Mouse (Mus musculus) liver, adult 2 months (tissue): ENCODE results near the gene Vmn1r143. TPM values are rescaled to one million over a fixed set of nuclear protein-coding genes. Genes with fewer than 3 reads are reported as not detected.
"Not testable (repeated sequence)": the region's sequence is repeated elsewhere in the genome, so short reads cannot be mapped to it uniquely, and the experiment has no call there.

Experiments
- DNase-seq: peaks from one replicate; pipeline ENCODE4 v3.0.0-alpha.2; 2011; ENCODE audit warnings: low read depth, low spot score; ENCODE audit errors: extremely low read depth
- H3K27ac ChIP-seq: fragments of 200-500 bp; replicated peaks from 2 replicates; pipeline ENCODE4 v1.5.1; 2012; ENCODE audit warnings: low read depth, mild to moderate bottlenecking, control low read depth, inconsistent platforms, low read length; ENCODE audit not compliant: insufficient read depth
- H3K27me3 ChIP-seq: fragments of 200-500 bp; 2 replicates; pipeline ENCODE4 v1.6.1; 2012; ENCODE audit warnings: mild to moderate bottlenecking, moderate library complexity, low read length, inconsistent platforms; ENCODE audit not compliant: control insufficient read depth, insufficient read depth
- H3K36me3 ChIP-seq: fragments of 200-500 bp; 2 replicates; pipeline ENCODE4 v1.6.1; 2012; ENCODE audit warnings: low read length, inconsistent platforms; ENCODE audit not compliant: control insufficient read depth, insufficient read depth
- H3K4me1 ChIP-seq: fragments of 200-500 bp; 2 replicates; pipeline ENCODE4 v1.6.1; 2011; ENCODE audit warnings: low read length; ENCODE audit not compliant: control insufficient read depth, insufficient read depth
- H3K4me3 ChIP-seq: fragments of 200-500 bp; 2 replicates; pipeline ENCODE4 v1.5.1; 2011; ENCODE audit warnings: low read depth, mild to moderate bottlenecking, control low read depth, low read length, moderate library complexity; ENCODE audit not compliant: insufficient read depth
- H3K79me2 ChIP-seq: fragments of 200-500 bp; 2 replicates; pipeline ENCODE4 v1.6.1; 2012; ENCODE audit warnings: inconsistent platforms, mild to moderate bottlenecking, low read length, moderate library complexity; ENCODE audit not compliant: control insufficient read depth, insufficient read depth
- H3K9ac ChIP-seq: fragments of 200-500 bp; 2 replicates; pipeline ENCODE4 v1.6.1; 2012; ENCODE audit warnings: low read depth, mild to moderate bottlenecking, control low read depth, inconsistent platforms, low read length
- WGBS: fragments of 180-500 bp; shearing (Covaris S2); methylation state at CpG from one replicate; pipeline ENCODE4 v1.1.7; 2018; 5-methylcytosine and 5-hydroxymethylcytosine counted together
- polyA plus RNA-seq: library from polyadenylated mRNA; depleted of rRNA; stranded (reverse); fragments of >200 nt; gene quantifications from 2 replicates; pipeline ENCODE4 v1.2.3, GENCODE M21; 2012; rRNA removed
- total RNA-seq: library from RNA; depleted of rRNA; stranded (reverse); fragments of >200 nt; gene quantifications from 2 replicates; pipeline ENCODE4 v1.2.3, GENCODE M21; 2014; rRNA removed

Vmn1r143 gene
- total RNA-seq (not detected in 2 replicates), polyA plus RNA-seq (not detected in 2 replicates)

GRCm38 (mm10) chr7:22189077-22189476 is at the start of gene Vmn1r143:
Gene Vmn1r143 (plus strand): TSS chr7:22189377.
- no CpG with 5 or more reads among the region's 3 CpGs for WGBS
- H3K79me2 ChIP-seq, H3K27me3 ChIP-seq, H3K27ac ChIP-seq, DNase-seq, H3K4me3 ChIP-seq, H3K36me3 ChIP-seq, H3K9ac ChIP-seq, H3K4me1 ChIP-seq: not testable (repeated sequence)

GRCm38 (mm10) chr7:22163935-22164334 is 25.2 kb upstream of the Vmn1r143 start, which contains the start of gene Vmn1r142:
Gene Vmn1r142 (minus strand): TSS chr7:22164035.
- H3K4me1 ChIP-seq, H3K27ac ChIP-seq, H3K36me3 ChIP-seq, H3K4me3 ChIP-seq, H3K27me3 ChIP-seq, H3K9ac ChIP-seq, DNase-seq, H3K79me2 ChIP-seq: not testable (repeated sequence)
- no CpG with 5 or more reads among the region's 3 CpGs for WGBS

- not testable (repeated sequence) for H3K9ac ChIP-seq, H3K36me3 ChIP-seq, H3K4me1 ChIP-seq, H3K79me2 ChIP-seq, H3K4me3 ChIP-seq, H3K27ac ChIP-seq, H3K27me3 ChIP-seq, DNase-seq
- WGBS = no CpG with 5 or more reads among the region's 2 CpGs
Observed at GRCm38 (mm10) chr7:22201164-22201563, 12.0 kb downstream of the Vmn1r143 start, which contains the start of gene Gm8653. Gene Gm8653 (minus strand): TSS chr7:22201264.

- DNase-seq = not testable (repeated sequence)
- WGBS = 15% methylated on average over 2 of the region's 2 CpGs
Observed at GRCm38 (mm10) chr7:22229384-22229783, 40.2 kb downstream of the Vmn1r143 start, which contains the start of gene Gm8453. Gene Gm8453 (minus strand): TSS chr7:22229484.

More at GRCm38 (mm10) chr7:22229384-22229783, 40.2 kb downstream of the Vmn1r143 start, which contains the start of gene Gm8453:
- not testable (repeated sequence) for H3K4me3 ChIP-seq, H3K27me3 ChIP-seq, H3K4me1 ChIP-seq, H3K27ac ChIP-seq, H3K79me2 ChIP-seq, H3K36me3 ChIP-seq, H3K9ac ChIP-seq

Other genes with a start within 250 kb of the Vmn1r143 start
- not detected in 2 replicates for gene Vmn1r137, start 194.8 kb upstream of the Vmn1r143 start, total RNA-seq
- not detected in 2 replicates for gene Vmn1r137, start 194.8 kb upstream of the Vmn1r143 start, polyA plus RNA-seq
- not detected in 2 replicates for gene Vmn1r138, start 160.5 kb upstream of the Vmn1r143 start, total RNA-seq
- not detected in 2 replicates for gene Vmn1r138, start 160.5 kb upstream of the Vmn1r143 start, polyA plus RNA-seq
- gene Gm6176, start 133.1 kb upstream of the Vmn1r143 start, total RNA-seq = not detected in 2 replicates
- not detected in 2 replicates for gene Gm6176, start 133.1 kb upstream of the Vmn1r143 start, polyA plus RNA-seq
- gene Vmn1r139, start 120.3 kb upstream of the Vmn1r143 start, total RNA-seq = not detected in 2 replicates
- not detected in 2 replicates for gene Vmn1r139, start 120.3 kb upstream of the Vmn1r143 start, polyA plus RNA-seq
- not detected in 2 replicates for gene Gm16451, start 71.1 kb upstream of the Vmn1r143 start, total RNA-seq
- gene Gm16451, start 71.1 kb upstream of the Vmn1r143 start, polyA plus RNA-seq = not detected in 2 replicates
- gene Gm10666, start 54.6 kb upstream of the Vmn1r143 start, total RNA-seq = not detected in 2 replicates
- not detected in 2 replicates for gene Gm10666, start 54.6 kb upstream of the Vmn1r143 start, polyA plus RNA-seq
- gene Vmn1r142, start 25.3 kb upstream of the Vmn1r143 start, total RNA-seq = not detected in 2 replicates
- not detected in 2 replicates for gene Vmn1r142, start 25.3 kb upstream of the Vmn1r143 start, polyA plus RNA-seq
- gene Gm8653, start 11.9 kb downstream of the Vmn1r143 start, total RNA-seq = not detected in 2 replicates
- gene Gm8653, start 11.9 kb downstream of the Vmn1r143 start, polyA plus RNA-seq = not detected in 2 replicates
- not detected in 2 replicates for gene Gm8453, start 40.1 kb downstream of the Vmn1r143 start, total RNA-seq
- gene Gm8453, start 40.1 kb downstream of the Vmn1r143 start, polyA plus RNA-seq = not detected in 2 replicates
- not detected in 2 replicates for gene Gm4187, start 140.3 kb downstream of the Vmn1r143 start, total RNA-seq
- not detected in 2 replicates for gene Gm4187, start 140.3 kb downstream of the Vmn1r143 start, polyA plus RNA-seq
- not detected in 2 replicates for gene Gm8660, start 181.7 kb downstream of the Vmn1r143 start, total RNA-seq
- gene Gm8660, start 181.7 kb downstream of the Vmn1r143 start, polyA plus RNA-seq = not detected in 2 replicates
- not detected in 2 replicates for gene Vmn1r148, start 224.2 kb downstream of the Vmn1r143 start, total RNA-seq
- gene Vmn1r148, start 224.2 kb downstream of the Vmn1r143 start, polyA plus RNA-seq = not detected in 2 replicates
- not detected in 2 replicates for gene Vmn1r149, start 248.9 kb downstream of the Vmn1r143 start, total RNA-seq
- gene Vmn1r149, start 248.9 kb downstream of the Vmn1r143 start, polyA plus RNA-seq = not detected in 2 replicates